Mouse (Mus musculus): ENCODE data around the gene Ecpas.

GRCm38 (mm10) chr4:58787616-58788015 is 124.9 kb downstream of the Ecpas start, which contains the start of gene Olfr267:
- TF ChIP-seq MYOG (IDR thresholded peaks at IDR 0.05; ENCODE audit: control insufficient read depth in 1 of 3, insufficient read depth in 1 of 3, insufficient read length in 2 of 3, low read depth in 2 of 3), result no peak
- no peak for TF ChIP-seq POLR2A (IDR thresholded peaks at IDR 0.05; ENCODE audit: insufficient read length, low read depth)
- TF ChIP-seq CEBPB (IDR thresholded peaks at IDR 0.05; ENCODE audit: insufficient read depth, poor library complexity, severe bottlenecking), result no peak
- TF ChIP-seq TCF12 (IDR thresholded peaks at IDR 0.05; ENCODE audit: insufficient read depth, poor library complexity, severe bottlenecking), result no peak
- no peak for TF ChIP-seq USF1 (IDR thresholded peaks at IDR 0.05; ENCODE audit: low read depth)
